Mouse (Mus musculus): ENCODE data around the gene Crlf2.

Crlf2 gene

GRCm38 (mm10) chr5:109558404-109559160, at the start of gene Crlf2:
Crlf2 (minus strand) TSS chr5:109558993.
- peak; percentile 37 for DNase-seq (ENCODE audit: low read depth, low spot score)

GRCm38 (mm10) chr5:109602585-109602984, 43.8 kb upstream of the Crlf2 start:
- DNase-seq (ENCODE audit: low read depth, low spot score) = no peak

- no peak for DNase-seq (ENCODE audit: low read depth, low spot score)
Observed at GRCm38 (mm10) chr5:109601080-109601479, 42.3 kb upstream of the Crlf2 start.

- DNase-seq (ENCODE audit: low read depth, low spot score) = peak; percentile 33
Observed at GRCm38 (mm10) chr5:109598876-109599275, 40.1 kb upstream of the Crlf2 start.

- no peak for DNase-seq (ENCODE audit: low read depth, low spot score)
Observed at GRCm38 (mm10) chr5:109596647-109597046, 37.9 kb upstream of the Crlf2 start.

- DNase-seq (ENCODE audit: low read depth, low spot score) = no peak
Observed at GRCm38 (mm10) chr5:109562829-109563228, 4.0 kb upstream of the Crlf2 start.

- no peak for DNase-seq (ENCODE audit: low read depth, low spot score)
Observed at GRCm38 (mm10) chr5:109559191-109559590, 398 bp upstream of the Crlf2 start.

GRCm38 (mm10) chr5:109558123-109558403, 730 bp downstream of the Crlf2 start:
- no peak for DNase-seq (ENCODE audit: low read depth, low spot score)

GRCm38 (mm10) chr5:109557321-109558122, 1.3 kb downstream of the Crlf2 start:
- DNase-seq (ENCODE audit: low read depth, low spot score) = peak; percentile 39

- DNase-seq (ENCODE audit: low read depth, low spot score) = no peak
Observed at GRCm38 (mm10) chr5:109556591-109557320, 2.0 kb downstream of the Crlf2 start.

- DNase-seq (ENCODE audit: low read depth, low spot score) = no peak
Observed at GRCm38 (mm10) chr5:109555676-109556571, 2.9 kb downstream of the Crlf2 start.

- no peak for DNase-seq (ENCODE audit: low read depth, low spot score)
Observed at GRCm38 (mm10) chr5:109555236-109555675, 3.5 kb downstream of the Crlf2 start.

GRCm38 (mm10) chr5:109554091-109555050, 4.4 kb downstream of the Crlf2 start:
- DNase-seq (ENCODE audit: low read depth, low spot score) = no peak

- DNase-seq (ENCODE audit: low read depth, low spot score) = no peak
Observed at GRCm38 (mm10) chr5:109553160-109553930, 5.4 kb downstream of the Crlf2 start.

GRCm38 (mm10) chr5:109552541-109552940, 6.3 kb downstream of the Crlf2 start:
- DNase-seq (ENCODE audit: low read depth, low spot score) = no peak

- no peak for DNase-seq (ENCODE audit: low read depth, low spot score)
Observed at GRCm38 (mm10) chr5:109552116-109552515, 6.7 kb downstream of the Crlf2 start.

- no peak for DNase-seq (ENCODE audit: low read depth, low spot score)
Observed at GRCm38 (mm10) chr5:109551041-109551765, 7.6 kb downstream of the Crlf2 start.

- DNase-seq (ENCODE audit: low read depth, low spot score) = no peak
Observed at GRCm38 (mm10) chr5:109550225-109550935, 8.4 kb downstream of the Crlf2 start.
